Mouse (Mus musculus) left cerebral cortex, postnatal 10 days (tissue): ENCODE measurements around the gene Cd96. TPM values are rescaled to one million over a fixed set of nuclear protein-coding genes. Genes with fewer than 3 reads are reported as not detected.

Experiments used
- DNase-seq, 2 experiments: peaks; one replicate each; pipeline ENCODE4 v3.0.0; 2021 to 2022; ENCODE audit warnings: low spot score in 2 of 2, mixed read lengths in 1 of 2; ENCODE audit errors: extremely low spot score in 1 of 2
- intact Hi-C: fragments of 180-260 bp; cut with DNase I; formaldehyde crosslinking; loops from one replicate; pipeline ENCODE4 v1.15.1; 2025
- total RNA-seq, 2 experiments: library from RNA; stranded (reverse); gene quantifications; 2 replicates each; pipeline ENCODE4 v1.2.3; 2021

Cd96 gene
- total RNA-seq, 2 experiments from 2014 or later, result not detected

- intact Hi-C loops, result no loop called here
- DNase-seq, result no peak
Observed at GRCm38 (mm10) chr16:46086874-46087473, 33.1 kb downstream of the Cd96 start.

- intact Hi-C loops, result no loop called here
- no peak for DNase-seq
Observed at GRCm38 (mm10) chr16:46068000-46068399, 52.1 kb downstream of the Cd96 start.

GRCm38 (mm10) chr16:46063278-46063677, 56.8 kb downstream of the Cd96 start:
- intact Hi-C loops, result no loop called here
- no peak for DNase-seq

- intact Hi-C loops, result no loop called here
- no peak for DNase-seq
Observed at GRCm38 (mm10) chr16:46046906-46047305, 73.1 kb downstream of the Cd96 start.

- intact Hi-C loops, result no loop called here
- DNase-seq, result no peak
Observed at GRCm38 (mm10) chr16:46036261-46036660, 83.8 kb downstream of the Cd96 start.

- no peak for DNase-seq
- intact Hi-C loops, result no loop called here
Observed at GRCm38 (mm10) chr16:46033896-46034295, 86.2 kb downstream of the Cd96 start.

- intact Hi-C loops, result loop anchor here (2.0 to 10.0 kb wide), 3 partner anchors 32 to 268 kb away; no protein-coding TSS in a partner anchor
- no peak for DNase-seq
Observed at GRCm38 (mm10) chr16:46022958-46023491, 97.0 kb downstream of the Cd96 start.

GRCm38 (mm10) chr16:46022189-46022928, 97.7 kb downstream of the Cd96 start:
- DNase-seq, result peak; percentile 55 to 61
- intact Hi-C loops, result loop anchor here (2.0 to 10.0 kb wide), 3 partner anchors 32 to 268 kb away; no protein-coding TSS in a partner anchor

- DNase-seq, result no peak
Observed at GRCm38 (mm10) chr16:46021302-46021701, 98.7 kb downstream of the Cd96 start.

GRCm38 (mm10) chr16:46020396-46020795, 99.7 kb downstream of the Cd96 start:
- intact Hi-C loops, result loop anchor here (10.0 kb wide), 2 partner anchors 46 to 266 kb away; no protein-coding TSS in a partner anchor
- DNase-seq, result no peak

More at GRCm38 (mm10) chr16:46021302-46021701, 98.7 kb downstream of the Cd96 start:
- intact Hi-C loops, result loop anchor here (10.0 kb wide), 2 partner anchors 47 to 267 kb away; no protein-coding TSS in a partner anchor

GRCm38 (mm10) chr16:46019799-46020198, 100.3 kb downstream of the Cd96 start:
- intact Hi-C loops, result loop anchor here (10.0 kb wide), 2 partner anchors 45 to 265 kb away; no protein-coding TSS in a partner anchor
- DNase-seq, result no peak

GRCm38 (mm10) chr16:46019359-46019758, 100.7 kb downstream of the Cd96 start:
- DNase-seq, result no peak
- intact Hi-C loops, result no loop called here

GRCm38 (mm10) chr16:46011696-46012095, 108.4 kb downstream of the Cd96 start:
- intact Hi-C loops, result no loop called here
- no peak for DNase-seq

- no peak for DNase-seq
- intact Hi-C loops, result no loop called here
Observed at GRCm38 (mm10) chr16:46010906-46011220, 109.2 kb downstream of the Cd96 start.

- DNase-seq, result peak; percentile 94 to 96
- intact Hi-C loops, result no loop called here
Observed at GRCm38 (mm10) chr16:46010153-46010905, 109.7 kb downstream of the Cd96 start, which contains the start of gene Plcxd2. TSS of gene Plcxd2 (minus strand) at chr16:46010218.

GRCm38 (mm10) chr16:46009717-46010116, 110.3 kb downstream of the Cd96 start:
- intact Hi-C loops, result no loop called here
- no peak for DNase-seq

- intact Hi-C loops, result no loop called here
- no peak for DNase-seq
Observed at GRCm38 (mm10) chr16:46008766-46009165, 111.3 kb downstream of the Cd96 start.

GRCm38 (mm10) chr16:46008036-46008605, 111.9 kb downstream of the Cd96 start:
- intact Hi-C loops, result no loop called here
- no peak for DNase-seq

GRCm38 (mm10) chr16:46006261-46006660, 113.8 kb downstream of the Cd96 start:
- DNase-seq, result no peak
- intact Hi-C loops, result no loop called here
